Mouse (Mus musculus) urinary bladder, postnatal 14 days (tissue): ENCODE data around the gene Gpx2.

Experiments used
- DNase-seq: peaks from one replicate; pipeline ENCODE4 v3.0.0; 2021; ENCODE audit warnings: low spot score

The Gpx2 gene

DNA sequence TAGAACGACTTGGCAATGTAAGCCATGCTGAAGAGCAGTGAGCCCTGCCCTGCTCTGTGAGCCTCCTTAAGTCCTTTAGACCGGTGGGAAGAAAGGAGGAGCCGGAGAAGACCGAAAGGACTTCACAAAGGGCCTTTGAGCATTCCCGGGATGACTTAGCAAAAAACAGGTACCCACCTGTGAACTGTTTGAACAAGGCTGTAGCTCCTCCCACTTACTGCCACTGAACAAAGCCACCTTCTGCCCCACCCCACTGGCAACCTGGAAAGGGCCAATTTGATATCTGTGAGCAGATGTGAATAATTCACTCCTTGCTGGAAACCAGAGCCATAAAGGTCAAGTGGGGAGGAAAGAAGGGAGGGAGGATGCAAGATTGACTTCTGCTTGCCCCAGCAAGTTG, at the start of gene Gpx2:
Gene Gpx2 (minus strand): TSS at position 205 of the 400 bp plus-strand sequence.
- DNase-seq: no peak

DNA sequence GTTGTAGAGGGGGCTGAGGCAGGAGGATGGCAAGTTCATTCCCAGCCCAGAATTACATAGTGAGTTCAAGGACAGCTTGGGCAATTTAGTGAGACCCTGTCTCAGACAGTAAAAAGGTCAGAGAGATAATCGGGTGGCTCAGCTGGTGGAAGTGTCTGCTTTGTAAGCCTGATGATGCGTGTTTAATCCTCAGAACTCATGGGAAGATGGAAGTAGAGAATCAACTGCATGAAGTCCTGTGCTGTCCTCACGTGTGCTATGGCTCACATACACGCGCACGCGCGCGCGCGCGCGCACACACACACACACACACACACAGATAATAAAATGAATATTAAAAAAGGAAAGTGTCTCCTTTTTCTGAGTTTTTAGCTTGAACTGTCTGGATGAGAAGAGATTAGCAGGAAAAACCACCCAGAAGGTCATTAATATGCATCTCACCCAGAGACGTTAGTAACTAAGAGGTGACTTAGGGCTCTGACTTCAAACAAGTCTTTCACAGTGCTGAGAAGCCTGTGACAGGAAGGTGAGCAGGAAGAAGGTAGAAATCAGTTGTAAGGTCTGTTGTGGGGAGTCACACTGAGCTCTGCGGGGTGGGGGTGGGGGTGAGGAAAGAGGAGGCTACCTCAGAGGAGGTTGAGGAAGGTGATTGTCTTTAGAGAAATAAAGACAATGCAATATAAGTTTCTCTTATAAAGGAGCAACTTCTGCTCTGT, 49.1 kb upstream of the Gpx2 start:
- no peak for DNase-seq

DNA sequence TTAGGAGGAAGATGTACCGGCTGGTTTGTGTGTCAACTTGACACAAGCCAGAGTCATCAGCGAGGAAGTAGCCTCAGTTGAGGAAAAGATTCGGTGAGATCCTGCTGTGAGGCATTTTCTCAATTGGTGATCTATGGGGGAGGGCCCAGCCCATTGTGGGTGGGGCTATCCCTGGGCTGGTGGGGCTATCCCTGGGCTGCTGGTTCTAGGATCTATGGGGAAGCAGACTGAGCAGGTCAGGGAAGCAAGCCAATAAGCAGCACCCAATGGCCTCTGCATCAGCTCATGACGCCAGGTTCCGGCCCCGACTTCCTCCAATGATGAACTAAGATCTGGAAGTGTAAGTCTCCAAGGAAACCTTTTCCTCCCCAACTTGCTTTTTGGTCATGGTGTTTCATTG, 44.7 kb upstream of the Gpx2 start:
- no peak for DNase-seq

DNA sequence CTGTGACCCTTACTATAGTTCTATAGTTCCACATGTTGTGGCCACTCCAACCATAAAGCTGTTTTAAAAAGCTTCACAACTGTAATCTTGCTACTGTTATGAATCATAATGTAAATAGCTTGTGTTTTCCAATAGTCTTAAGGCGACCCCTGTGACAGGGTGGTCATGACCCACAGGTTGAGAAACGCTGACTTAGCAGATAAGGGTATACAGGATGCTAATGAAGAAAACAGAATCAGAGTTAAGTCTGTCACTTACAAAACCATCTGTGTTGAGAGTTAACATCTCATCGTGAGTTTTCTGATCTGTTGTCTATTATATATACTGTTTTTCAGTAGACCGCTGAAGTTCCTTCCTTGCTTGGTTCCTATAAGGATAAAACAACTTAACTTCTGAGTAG, 43.9 kb upstream of the Gpx2 start:
- no peak for DNase-seq

DNA sequence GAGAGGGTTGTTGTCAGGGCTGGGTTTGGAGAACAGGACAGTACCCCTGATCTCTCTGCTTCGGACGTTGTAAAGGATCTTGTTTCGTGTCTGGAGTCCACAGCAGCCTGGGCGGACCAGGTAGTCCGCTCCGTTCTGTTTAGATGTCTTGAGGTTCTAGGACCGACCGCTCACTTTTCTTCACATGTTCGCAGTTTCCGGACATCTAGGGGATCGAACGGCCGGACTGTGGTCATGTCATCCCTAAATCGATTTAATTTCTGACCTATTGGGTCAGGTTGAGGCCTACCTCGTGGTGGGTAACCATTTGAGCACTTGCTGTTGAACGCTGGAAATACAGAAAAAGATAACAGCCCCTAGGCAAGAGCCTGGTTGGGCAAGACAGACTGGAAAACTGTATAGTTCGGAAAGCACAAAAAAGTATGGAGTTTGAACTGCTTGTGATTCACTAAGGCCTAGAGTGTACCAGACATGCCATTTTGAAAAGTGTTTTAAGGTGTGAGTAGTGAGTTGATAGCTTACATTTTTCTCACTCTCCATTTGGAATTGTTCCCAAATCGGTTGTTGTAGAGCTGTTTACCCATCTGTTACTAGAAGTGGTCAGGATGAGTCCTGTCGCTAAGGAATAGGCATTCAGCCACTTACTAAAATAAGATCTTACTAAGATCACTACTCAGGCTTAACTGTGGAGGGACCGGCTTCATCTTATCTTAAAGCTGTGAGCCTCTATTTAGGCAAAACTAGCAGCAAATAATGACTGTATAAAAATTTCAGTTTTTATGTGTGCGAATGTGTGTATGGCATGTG, 42.7 kb upstream of the Gpx2 start:
- no peak for DNase-seq

DNA sequence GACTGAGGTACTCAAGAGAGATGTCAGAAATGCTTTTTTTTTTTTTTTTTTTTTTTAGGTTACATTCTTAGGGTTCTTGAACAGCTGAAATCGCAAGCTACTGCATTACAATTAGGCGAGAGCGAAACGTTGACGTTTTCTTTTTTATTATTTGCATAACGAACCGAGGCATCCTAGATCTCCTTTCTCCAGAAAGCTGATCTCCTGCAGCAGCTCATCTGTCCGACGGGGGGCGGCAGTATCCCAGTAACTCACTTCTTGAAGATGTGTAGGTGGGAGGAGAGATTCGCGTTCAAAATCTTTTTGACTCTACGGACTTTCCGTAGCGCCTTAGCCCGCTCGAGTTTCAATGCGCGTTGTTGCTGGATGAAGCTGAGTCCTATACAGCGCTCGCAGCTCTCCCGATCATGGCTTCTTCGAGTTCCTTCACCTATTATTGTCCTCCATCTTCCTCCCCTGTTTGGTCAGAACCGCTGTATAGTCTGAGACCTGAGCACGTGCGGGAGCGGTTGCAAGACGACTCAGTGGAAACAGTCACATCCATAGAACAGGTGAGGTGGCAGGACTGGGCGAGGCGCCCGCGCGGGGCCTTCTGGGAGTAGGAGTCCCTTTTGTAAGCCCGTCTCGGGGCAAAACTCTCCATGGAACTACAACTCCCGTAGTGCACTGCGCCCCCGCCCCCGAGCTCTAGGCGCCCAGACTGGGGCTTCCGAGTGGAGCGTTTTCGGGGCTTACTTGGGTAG, 41.9 kb upstream of the Gpx2 start:
- peak; percentile 98 for DNase-seq

DNA sequence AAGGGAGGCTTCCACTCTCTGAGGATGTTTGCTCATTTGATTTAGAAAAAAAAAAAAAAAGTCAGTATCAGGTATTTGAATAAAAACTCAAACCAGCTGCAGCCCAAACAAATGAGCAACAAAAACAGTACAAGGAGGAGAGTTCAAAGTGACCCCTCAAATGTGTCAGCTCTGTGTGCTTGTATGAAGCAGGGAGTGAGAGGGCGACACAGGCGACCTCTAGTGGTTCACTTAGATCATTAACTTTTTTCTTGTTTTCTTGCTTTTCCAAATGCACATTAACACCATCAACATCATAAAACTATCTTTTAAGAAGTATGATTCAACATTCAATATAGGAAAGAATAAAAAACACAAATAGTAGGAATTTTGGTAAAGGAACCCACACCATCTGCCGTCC, 37.4 kb upstream of the Gpx2 start:
- no peak for DNase-seq

DNA sequence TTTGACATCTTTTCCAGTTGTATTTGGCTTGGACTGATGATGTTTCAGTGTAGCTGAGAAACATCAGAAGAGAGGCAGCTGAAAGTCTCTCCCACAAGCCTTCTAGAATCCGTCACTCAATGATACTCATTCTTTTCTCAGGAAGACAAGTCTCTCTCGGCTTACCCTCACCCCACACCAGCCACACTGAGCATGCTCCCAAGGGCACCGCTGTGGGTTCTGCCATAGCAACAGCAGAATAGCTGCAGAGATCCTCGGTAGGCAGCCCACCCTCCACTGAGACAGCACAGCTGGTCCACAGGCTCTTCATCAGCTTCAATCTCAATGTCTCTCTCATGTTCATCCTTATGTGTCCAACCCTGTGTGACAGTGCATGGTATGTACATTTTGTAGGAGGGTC, 29.9 kb upstream of the Gpx2 start:
- DNase-seq: no peak

DNA sequence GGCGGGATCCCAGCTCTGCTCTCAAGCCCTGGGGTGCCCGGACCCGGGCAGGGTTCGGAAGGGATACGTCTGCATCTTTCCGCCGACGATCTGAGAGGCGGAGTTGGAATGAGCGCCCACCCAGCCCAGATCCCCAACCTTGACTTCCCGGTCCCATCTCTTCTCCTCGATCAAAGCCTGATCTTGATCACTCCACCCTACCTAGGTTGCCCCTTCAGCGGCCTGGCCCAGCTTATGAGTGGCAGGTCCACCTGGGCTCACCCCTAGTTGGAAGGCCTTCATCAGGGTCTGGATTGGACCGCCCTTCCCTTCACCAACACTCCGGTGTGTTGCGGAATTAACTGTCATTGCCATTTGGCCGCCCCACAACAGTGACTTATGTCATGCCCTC, 27.3 kb upstream of the Gpx2 start, which contains the start of gene Rab15:
Gene Rab15 (minus strand): TSS at position 258 of the 391 bp plus-strand sequence.
- no peak for DNase-seq

DNA sequence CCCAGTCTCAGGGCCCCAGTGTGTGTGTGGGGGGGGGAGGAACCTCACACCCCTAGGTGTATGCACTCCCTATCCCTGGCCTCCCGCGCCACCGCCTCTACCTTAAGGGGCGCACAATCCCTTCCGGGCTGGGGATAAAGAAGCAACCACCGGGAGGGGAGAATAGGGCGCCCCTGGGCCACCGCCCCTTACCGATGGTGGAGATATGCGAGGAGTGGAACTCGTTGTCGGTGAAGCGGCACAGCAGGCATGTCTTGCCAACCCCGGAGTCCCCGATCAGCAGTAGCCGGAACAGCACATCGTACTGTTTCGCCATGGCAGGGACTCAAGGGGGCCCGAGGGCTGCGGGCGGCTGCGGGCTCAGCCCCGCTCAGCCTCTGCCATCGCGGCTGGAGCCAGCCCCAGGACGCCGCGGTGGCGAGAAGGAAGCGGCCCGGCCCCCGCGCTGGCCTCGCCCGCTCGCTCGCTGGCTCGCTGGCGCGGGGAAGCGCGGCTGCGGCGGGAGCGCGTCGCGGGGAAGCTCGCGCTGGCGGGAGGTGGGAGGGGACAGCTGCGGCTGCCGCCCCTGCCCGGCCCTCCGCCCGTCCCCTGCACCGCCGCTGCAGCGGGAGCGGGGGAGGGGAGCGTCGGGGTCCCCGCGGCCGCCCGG, 26.8 kb upstream of the Gpx2 start:
- peak; percentile 43 for DNase-seq

DNA sequence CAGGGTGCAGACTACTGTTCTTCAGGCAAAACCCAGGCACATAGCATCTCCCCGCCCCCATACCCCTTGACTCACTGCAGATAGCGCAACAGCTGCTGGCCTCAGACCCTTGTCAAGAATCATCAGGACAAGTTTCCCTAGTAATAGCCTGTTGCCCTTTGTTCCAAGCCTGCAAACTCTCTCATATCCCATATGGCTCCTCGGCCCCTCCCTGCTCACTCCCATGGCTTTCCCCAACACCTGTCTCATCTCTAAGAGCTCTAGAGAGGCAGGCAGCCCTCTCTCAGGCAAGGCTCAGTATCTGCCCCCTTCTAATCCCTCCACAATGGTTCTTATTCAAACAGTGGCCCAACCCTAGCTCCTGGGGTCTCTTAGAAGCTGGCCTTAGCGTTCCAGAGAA, 25.3 kb upstream of the Gpx2 start:
- DNase-seq: peak; percentile 2

DNA sequence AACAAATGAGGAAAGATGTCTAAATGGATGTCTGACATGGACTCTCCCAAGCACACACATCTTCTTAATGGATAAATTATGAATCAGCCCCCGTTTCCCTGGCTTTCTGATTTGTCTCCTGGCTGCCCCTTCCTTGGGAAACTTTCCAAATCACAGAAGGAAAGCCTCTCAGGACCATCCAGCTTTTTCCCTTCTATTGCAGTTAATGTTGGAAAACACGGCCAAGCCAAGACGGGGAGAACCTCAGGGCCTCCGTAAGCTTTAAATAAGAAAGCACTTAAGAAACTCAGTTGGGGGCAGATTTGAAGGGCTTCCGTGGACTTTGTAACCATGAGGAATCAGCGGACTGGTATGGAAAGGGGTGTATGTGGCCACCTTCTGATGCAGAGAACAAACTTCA, 24.5 kb upstream of the Gpx2 start:
- peak; percentile 2 for DNase-seq

DNA sequence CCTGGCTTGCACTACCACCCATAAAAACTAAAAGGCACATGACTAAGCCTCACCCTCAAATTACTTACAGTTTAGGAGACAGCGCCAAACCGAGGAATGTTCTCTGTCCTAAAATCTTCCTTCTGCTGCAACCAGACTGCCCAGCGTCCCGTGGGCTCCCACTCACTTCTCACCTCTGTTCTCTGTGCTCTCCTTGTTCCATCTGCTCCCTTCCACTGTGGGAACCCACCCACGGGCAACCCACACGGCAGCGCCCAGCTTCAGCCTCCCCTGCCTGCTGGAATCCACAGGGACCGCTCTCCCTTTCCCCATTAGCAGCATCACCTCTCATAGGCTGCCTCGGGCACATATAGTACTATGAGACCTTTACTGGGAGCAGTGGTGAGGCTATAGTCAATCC, 23.6 kb upstream of the Gpx2 start:
- no peak for DNase-seq

DNA sequence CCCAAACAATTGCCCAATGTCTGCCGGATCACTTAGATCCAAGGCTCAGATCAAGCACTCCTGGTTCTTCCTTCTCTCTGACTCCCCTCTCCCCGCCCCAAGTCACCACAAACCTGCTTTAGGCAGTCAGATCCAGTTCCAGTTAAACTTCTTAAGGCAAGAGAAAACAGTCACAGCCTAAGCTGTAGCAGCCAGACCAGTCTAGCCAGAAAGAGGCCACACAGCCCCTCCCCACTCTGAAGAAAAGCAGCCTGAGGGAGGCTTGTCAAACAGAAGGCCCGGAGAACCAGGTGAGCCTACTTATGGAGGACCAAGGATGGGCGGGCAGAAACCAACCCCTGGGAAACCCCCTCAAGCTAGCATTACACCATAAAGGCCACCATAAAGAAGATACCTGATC, 22.8 kb upstream of the Gpx2 start:
- peak; percentile 80 for DNase-seq

DNA sequence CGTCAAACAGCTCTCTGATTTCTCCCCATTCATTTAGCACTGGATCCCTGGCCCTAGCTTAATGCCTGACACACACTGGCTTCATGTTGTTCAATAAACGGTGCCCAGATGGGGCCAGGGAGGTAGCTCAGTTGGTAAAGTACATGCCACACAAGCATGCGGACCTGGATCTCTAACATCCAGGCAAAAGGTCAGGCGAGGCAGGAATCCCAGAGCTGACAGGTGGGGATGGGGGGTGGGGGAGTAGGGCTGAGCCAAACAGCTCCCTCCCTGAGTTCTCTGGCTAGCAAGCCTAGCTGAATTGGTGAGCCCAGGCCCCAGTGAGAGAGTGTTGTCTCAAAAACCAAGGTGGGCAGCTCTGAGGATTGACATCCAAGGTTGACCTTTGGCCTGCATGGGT, 21.8 kb upstream of the Gpx2 start:
- no peak for DNase-seq

DNA sequence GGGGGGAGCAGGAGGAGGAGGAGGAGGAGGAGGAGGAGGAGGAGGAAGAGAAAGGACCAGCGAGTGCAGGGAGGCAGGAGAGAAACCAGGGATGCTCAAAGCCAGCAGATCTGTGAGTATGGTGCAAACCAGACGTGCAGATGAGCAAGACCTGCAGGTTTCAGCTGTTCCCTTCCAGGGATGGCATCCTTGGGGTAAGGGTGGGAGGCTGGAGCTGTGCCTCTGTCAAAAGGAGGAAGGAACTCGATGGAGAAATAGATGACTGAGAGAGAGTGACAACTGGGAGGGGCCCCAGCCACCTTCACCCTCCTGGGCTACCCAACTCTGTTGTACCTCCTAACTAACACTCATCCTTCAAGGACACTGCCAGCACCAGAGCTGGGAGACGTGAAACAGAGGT, 21.4 kb upstream of the Gpx2 start:
- no peak for DNase-seq

DNA sequence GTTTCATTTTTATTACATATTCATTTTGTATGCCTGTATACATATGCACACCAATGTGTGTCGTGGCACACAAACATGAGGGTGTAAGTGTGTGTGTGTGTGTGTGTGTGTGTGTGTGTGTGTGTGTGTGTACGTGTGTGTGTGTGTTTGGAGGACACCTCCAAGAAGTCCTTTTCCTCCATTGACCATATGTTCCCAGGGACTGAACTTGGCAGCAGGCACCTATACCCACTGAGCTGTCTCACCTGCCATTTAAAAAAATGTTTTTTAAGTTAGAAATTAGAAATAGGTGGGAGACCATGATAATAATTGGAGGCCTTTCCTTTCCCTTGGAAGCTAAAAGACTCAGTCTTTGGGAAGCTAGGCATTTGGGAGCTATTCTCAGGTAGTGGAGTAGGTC, 18.8 kb upstream of the Gpx2 start:
- no peak for DNase-seq

DNA sequence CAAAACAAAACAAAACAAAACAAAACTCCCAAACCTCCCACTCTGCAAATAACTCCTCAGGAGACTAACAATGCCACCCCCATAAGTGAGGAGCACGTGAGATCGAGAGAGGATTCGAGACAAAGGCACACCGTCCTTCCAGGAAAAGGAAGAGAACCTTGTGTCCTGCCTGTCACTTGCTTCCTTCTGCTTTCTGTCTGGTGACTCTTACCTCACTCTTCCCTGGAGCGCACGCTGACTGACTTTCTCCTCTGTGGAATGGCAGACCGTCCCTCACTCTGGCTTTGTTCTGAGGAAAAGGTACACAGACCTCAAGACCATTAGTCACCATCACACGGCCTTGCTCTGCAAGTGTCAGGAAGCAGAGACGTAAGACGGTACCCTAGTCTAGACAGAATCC, 18.2 kb upstream of the Gpx2 start:
- no peak for DNase-seq

DNA sequence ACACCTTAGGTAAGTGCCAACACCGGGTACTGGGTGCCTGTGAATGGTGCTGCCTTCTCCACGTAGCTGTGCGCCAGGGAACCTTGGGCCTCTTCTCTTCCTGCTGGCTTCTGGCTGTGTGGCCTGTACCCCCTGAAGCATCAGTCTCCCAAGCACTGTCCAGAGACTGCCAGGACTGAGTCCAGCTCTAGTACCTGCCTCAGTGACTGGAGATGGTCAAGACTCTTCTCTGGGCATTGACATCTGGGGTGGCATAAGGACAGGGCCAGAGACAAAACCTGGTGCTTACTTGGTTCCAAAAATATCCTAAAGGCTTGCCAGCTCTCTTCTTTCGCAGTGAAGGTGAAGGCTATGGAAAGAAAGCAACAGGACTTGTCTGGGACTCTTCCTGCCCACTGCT, 15.7 kb upstream of the Gpx2 start:
- DNase-seq: no peak

DNA sequence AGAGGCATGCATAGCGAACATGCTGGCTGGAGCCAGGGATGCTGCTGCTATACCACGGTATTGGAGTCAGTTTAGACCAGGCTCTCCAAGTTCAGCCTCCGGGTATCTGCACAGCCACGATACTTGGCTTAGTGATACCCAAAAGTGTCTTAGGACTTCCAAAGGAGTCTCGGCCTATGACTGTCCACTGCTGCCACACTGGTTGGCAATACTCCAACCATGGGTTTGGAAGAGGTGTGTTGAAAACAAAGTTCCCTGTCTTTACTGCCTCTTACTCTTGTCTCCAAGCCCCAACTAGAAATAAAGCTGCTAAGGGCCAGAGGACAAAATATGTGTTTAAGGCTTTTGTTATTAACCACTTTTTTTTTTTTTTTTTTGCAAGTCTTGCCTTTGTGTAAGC, 15.1 kb upstream of the Gpx2 start:
- no peak for DNase-seq

DNA sequence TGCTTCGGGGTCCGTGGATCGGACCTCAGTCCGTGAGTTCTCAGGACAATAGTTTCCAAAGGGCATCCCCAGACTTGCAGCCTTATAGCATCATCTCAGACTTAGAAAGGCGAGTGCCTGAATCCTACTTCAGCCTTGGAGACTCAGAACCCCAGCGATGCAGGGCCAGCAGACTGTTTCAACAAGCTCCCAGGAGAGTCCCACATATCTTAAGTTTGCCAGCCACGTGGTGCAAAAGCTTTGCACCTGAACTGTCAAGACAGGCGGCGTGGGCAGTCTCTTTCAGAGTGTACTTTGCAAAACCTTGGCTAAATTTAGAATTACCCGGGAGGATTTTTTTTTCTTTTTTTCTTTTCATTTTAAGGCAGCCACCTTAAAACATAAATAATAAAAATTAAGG, 12.4 kb upstream of the Gpx2 start:
- DNase-seq: no peak

DNA sequence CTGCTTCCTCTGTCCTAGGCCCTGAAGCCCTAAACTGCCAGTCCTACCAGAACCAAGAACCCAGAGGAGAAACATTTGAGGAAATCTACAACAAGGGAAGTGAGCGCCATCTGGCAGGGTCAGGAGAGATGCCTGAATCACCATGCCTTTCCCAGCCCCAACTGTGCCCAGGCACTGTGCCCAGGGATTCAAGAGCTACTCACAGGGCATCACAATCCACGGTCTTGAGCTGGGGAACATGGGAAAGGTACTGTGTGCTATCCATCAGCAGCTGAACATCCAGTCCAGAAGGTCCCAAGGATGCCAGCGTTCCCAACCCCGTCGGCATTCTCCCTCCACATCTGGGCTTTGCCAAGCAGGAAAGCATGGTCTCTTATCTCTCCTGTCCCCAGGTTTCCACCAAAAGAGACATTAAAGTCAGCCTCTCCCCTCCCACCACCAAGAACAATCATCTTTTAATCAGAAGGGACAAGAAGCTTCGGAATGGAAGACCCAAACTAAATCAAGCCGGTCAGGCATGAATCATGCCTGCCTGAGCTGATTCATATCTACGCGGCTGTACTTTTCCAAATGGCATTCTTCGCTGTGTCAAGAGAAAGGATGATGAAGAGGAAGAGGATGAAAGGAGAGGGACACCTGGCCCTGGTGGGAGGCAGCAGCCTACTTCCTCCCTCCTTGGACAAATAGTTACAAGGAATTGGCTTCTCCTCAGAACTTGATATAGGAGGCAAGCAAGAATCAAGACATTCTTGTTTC, 9.9 kb upstream of the Gpx2 start:
- DNase-seq: no peak
